Mouse (Mus musculus): Measurements from ENCODE around the gene H2-D1. TPM values are rescaled to one million over a fixed set of nuclear protein-coding genes. Genes with fewer than 3 reads are reported as not detected.

H2-D1 gene
- polyA plus RNA-seq, 2 experiments: 37.1 to 57.2 TPM

DNA sequence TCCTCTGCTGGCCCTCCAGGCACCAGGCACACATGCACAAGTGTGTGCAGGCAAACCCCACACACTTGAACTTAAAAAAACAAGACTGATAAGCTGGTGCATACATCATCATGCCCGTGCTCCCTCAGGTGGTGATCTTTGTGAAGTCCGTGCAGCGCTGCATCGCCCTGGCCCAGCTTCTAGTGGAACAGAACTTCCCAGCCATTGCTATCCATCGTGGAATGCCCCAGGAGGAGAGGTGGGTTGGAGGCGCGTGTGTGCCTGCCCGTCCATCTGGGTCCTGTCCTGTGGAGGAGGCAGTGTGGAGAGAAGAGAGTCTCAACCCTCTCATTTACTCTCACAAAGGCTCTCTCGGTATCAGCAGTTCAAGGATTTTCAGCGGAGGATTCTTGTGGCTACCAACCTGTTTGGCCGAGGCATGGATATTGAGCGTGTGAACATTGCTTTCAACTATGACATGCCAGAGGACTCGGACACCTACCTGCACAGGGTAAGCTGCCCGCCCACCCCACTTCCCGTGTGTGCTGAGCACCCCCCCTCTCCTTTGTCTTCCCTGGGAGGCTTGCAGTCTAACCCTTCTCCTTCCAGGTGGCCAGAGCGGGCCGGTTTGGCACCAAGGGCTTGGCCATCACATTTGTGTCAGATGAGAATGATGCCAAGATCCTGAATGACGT, 9.8 kb upstream of the H2-D1 start:
- ATAC-seq (ENCODE audit: insufficient read depth): no peak
- 81% methylated on average over 18 of the region's 18 CpGs for WGBS (ENCODE audit: insufficient replicate concordance)
- H3K27ac ChIP-seq: no peak overlapping the region

DNA sequence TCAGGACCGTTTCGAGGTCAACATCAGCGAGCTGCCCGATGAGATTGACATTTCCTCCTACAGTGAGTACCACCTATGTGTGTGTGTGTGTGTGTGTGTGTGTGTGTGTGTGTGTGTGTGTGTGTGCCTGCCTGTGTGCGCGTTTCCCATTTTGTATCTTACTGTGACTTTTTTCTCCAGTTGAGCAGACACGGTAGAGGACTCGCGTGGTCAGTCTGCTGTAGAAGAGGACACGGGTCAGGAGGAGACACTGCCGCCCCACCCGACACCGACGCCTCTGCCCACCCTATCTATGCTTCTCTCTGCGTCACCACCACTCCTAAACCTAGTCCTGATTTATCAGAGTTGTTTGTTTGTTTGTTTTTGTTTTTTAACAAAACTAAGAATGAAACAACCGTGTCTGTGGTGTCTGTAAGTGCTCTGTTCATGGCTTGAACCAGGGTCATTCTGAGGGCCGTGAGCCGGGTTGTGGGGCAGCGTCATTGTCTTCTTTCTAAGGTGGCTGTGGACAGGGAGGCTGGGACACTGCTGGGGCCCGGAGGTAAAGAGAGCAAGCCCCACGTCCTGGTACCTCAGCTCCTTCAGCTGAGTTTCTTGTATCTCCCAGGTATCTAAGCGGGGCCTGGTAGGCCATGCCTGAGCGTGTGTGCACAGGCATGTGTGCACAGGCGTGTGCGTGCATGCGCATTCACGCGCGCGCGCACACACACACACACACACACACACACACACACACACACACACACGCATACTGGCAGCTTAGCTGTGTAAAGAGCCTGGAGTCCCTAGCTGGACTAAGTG, 9.0 kb upstream of the H2-D1 start:
- peaks cover 50% of the 10 kb centered on the region for H3K36me3 ChIP-seq (replicated peaks; ENCODE audit: control insufficient read depth, insufficient read depth, low read depth)
- peaks cover 0 to 9% of the 10 kb centered on the region in 2 experiments; a peak in 3 of 4 replicates for H3K4me1 ChIP-seq (replicated peaks; ENCODE audit: control insufficient read depth in 2 of 2, insufficient read depth in 2 of 2, low read length in 1 of 2)
- DNase-seq (ENCODE audit: low read depth in 3 of 3, low spot score in 3 of 3) (no peak), ATAC-seq (ENCODE audit: insufficient read depth) (no peak)
- TF ChIP-seq EP300 (IDR thresholded peaks at IDR 0.05; ENCODE audit: low read depth) (no peak), CTCF (IDR thresholded peaks at IDR 0.05; ENCODE audit: low read depth) (no peak)
- H3K27ac ChIP-seq: no peak overlapping the region
- H3K4me3 ChIP-seq (ENCODE audit: insufficient read depth in 1 of 2, low read depth in 2 of 2, low read length in 2 of 2): no peak overlapping the region
- WGBS (ENCODE audit: insufficient replicate concordance): 81% methylated on average over 32 of the region's 32 CpGs
- no peaks in the 10 kb centered on the region for H3K9me3 ChIP-seq (ENCODE audit: control insufficient read depth, low read length)
- no peaks in the 10 kb centered on the region for H3K27me3 ChIP-seq (ENCODE audit: control insufficient read depth, insufficient read depth, low read length)
- H3K9ac ChIP-seq (replicated peaks): no peak overlapping the region
- no peak overlapping the region for H3K4me2 ChIP-seq (ENCODE audit: low read depth)

More for the DNA sequence above, 9.8 kb upstream of the H2-D1 start:
- peaks cover 57% of the 10 kb centered on the region for H3K36me3 ChIP-seq (replicated peaks; ENCODE audit: control insufficient read depth, insufficient read depth, low read depth)
- H3K4me1 ChIP-seq (replicated peaks; ENCODE audit: control insufficient read depth in 2 of 2, insufficient read depth in 2 of 2, low read length in 1 of 2): peaks cover 0 to 6% of the 10 kb centered on the region in 2 experiments; a peak in 3 of 4 replicates
- no peak for DNase-seq (ENCODE audit: low read depth in 3 of 3, low spot score in 3 of 3)
- TF ChIP-seq CTCF (IDR thresholded peaks at IDR 0.05; ENCODE audit: low read depth): no peak
- no peak for TF ChIP-seq EP300 (IDR thresholded peaks at IDR 0.05; ENCODE audit: low read depth)
- no peaks in the 10 kb centered on the region for H3K27me3 ChIP-seq (ENCODE audit: control insufficient read depth, insufficient read depth, low read length)
- no peak overlapping the region for H3K9ac ChIP-seq (replicated peaks)
- no peaks in the 10 kb centered on the region for H3K9me3 ChIP-seq (ENCODE audit: control insufficient read depth, low read length)
- H3K4me3 ChIP-seq (ENCODE audit: insufficient read depth in 1 of 2, low read depth in 2 of 2, low read length in 2 of 2): no peak overlapping the region
- H3K4me2 ChIP-seq (ENCODE audit: low read depth): no peak overlapping the region

DNA sequence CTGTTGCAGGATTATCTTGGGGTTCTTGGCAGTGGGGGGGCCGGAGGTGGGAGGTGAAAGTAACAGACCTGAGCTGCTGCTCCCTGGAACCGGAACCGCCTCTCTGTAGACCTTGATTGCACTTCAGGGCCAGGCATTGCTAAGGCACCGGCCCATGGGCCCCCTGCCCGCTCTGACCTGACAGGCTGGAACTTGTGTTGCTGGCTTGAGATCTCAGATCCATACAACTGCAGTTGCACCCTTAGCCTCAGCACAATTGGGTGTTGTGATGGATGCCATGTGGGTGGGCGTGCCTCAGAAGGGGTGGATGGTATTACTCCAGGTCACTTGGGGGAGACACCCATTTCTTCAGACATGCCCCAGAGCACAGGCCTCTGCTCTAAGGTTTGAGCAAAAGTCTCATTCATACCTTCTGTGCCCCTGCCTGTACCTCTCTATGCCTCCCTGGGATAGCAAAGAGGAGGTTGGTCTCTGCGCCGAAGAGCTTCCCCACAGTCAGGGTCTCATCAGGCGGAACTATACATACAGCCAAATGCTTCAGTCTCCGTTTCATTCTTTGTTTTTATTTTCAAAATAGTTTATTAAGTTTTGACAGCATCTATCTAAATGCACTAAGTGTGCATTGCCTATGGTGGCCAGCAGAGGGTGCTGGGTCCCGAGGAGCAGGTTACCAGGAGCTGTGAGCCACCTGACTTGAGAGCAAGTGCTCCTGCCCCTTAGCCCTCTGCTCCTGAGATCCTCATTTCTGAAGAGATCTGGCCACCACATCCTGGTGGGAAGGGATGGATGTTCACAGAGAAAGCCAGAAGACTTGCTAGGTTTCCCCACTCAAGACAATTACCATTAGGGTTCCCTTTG, 8.1 kb upstream of the H2-D1 start:
- ATAC-seq (ENCODE audit: insufficient read depth) (peak; percentile 9; the same call in 1 of the 2 replicates), DNase-seq (ENCODE audit: low read depth in 3 of 3, low spot score in 3 of 3) (no peak)
- TF ChIP-seq CTCF (IDR thresholded peaks at IDR 0.05; ENCODE audit: low read depth): peak; percentile 95
- no peak for TF ChIP-seq EP300 (IDR thresholded peaks at IDR 0.05; ENCODE audit: low read depth)
- peaks cover 0 to 14% of the 10 kb centered on the region in 2 experiments; a peak in 3 of 4 replicates for H3K4me1 ChIP-seq (replicated peaks; ENCODE audit: control insufficient read depth in 2 of 2, insufficient read depth in 2 of 2, low read length in 1 of 2)
- no peaks in the 10 kb centered on the region for H3K9me3 ChIP-seq (ENCODE audit: control insufficient read depth, low read length)
- no peaks in the 10 kb centered on the region for H3K27me3 ChIP-seq (ENCODE audit: control insufficient read depth, insufficient read depth, low read length)
- WGBS (ENCODE audit: insufficient replicate concordance): 50% methylated on average over 11 of the region's 11 CpGs
- H3K4me3 ChIP-seq (ENCODE audit: insufficient read depth in 1 of 2, low read depth in 2 of 2, low read length in 2 of 2): no peak overlapping the region
- H3K36me3 ChIP-seq (replicated peaks; ENCODE audit: control insufficient read depth, insufficient read depth, low read depth): peaks cover 40% of the 10 kb centered on the region
- H3K27ac ChIP-seq: no peak overlapping the region
- H3K4me2 ChIP-seq (ENCODE audit: low read depth): no peak overlapping the region
- H3K9ac ChIP-seq (replicated peaks): no peak overlapping the region

DNA sequence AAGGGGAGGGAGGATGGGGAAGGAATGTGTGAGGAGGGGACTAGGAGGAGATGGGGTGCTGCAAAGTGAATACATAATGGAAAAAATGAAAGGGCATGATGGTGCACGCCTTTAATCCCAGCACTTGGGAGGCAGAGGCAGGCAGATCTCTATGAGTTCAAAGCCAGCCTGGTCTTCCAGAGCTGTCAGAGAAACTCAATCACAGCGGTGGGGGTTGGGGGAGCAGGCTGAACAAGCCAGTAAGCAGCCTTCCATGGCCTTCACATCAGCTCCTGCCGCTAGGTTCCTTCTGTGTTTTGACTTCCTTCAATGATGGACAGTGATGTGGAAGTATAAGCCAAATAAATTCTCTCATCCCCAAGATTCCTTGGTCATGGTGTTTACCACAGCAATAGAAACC, 7.2 kb upstream of the H2-D1 start:
- no peak for ATAC-seq (ENCODE audit: insufficient read depth)
- 42% methylated on average over 3 of the region's 3 CpGs for WGBS (ENCODE audit: insufficient replicate concordance)
- no peak overlapping the region for H3K9ac ChIP-seq (replicated peaks)

More for the DNA sequence above, 7.2 kb upstream of the H2-D1 start:
- Histone ChIP-seq H3K4me1 (replicated peaks; ENCODE audit: control insufficient read depth in 2 of 2, insufficient read depth in 2 of 2, low read length in 1 of 2) (peaks cover 0 to 15% of the 10 kb centered on the region in 2 experiments; a peak in 3 of 4 replicates), H3K9me3 (ENCODE audit: control insufficient read depth, low read length) (no peaks in the 10 kb centered on the region), H3K27me3 (ENCODE audit: control insufficient read depth, insufficient read depth, low read length) (no peaks in the 10 kb centered on the region), H3K36me3 (replicated peaks; ENCODE audit: control insufficient read depth, insufficient read depth, low read depth) (peaks cover 34% of the 10 kb centered on the region), H3K4me2 (ENCODE audit: low read depth) (no peak overlapping the region), H3K4me3 (ENCODE audit: insufficient read depth in 1 of 2, low read depth in 2 of 2, low read length in 2 of 2) (no peak overlapping the region), H3K27ac (no peak overlapping the region)
- TF ChIP-seq CTCF (IDR thresholded peaks at IDR 0.05; ENCODE audit: low read depth) (no peak), EP300 (IDR thresholded peaks at IDR 0.05; ENCODE audit: low read depth) (no peak)
- DNase-seq (ENCODE audit: low read depth in 3 of 3, low spot score in 3 of 3): no peak
